8 mouse cellular contexts compared by ENCODE assay signal in genomic region chr7:99828083-99828570, GRCm38 (mm10). TPM values are rescaled to one million over a fixed set of nuclear protein-coding genes. Genes with fewer than 3 reads are reported as not detected.
DNase-seq lines count a peak whose midpoint lies in the region; ATAC-seq lines count a peak whose summit lies in the region.

TSS of gene Neu3 (minus strand) at chr7:99828417.

- H3K9ac ChIP-seq in hindbrain, embryonic 15.5 days: peak within 1 kb of the TSS; percentile 26; the same call in 1 of the 2 replicates

- no peaks in the 10 kb centered on the region for H3K36me3 ChIP-seq in hindbrain, embryonic 15.5 days

- no peaks in the 10 kb centered on the region for H3K9me3 ChIP-seq in hindbrain, embryonic 15.5 days

- under 1% methylated on average over 26 of the region's 26 CpGs for WGBS in hindbrain, embryonic 15.5 days

- ATAC-seq in hindbrain, embryonic 15.5 days (ENCODE audit: low FRiP score, low read depth): peak; percentile 96

- H3K4me3 ChIP-seq in hindbrain, embryonic 15.5 days: peak within 1 kb of the TSS; percentile 40

- H3K4me2 ChIP-seq in hindbrain, embryonic 15.5 days: peak within 1 kb of the TSS; percentile 56

- peak within 1 kb of the TSS; percentile 54; the same call in 1 of the 2 replicates for H3K27ac ChIP-seq in hindbrain, embryonic 15.5 days (replicated peaks)

- no peaks in the 10 kb centered on the region; the same call in 1 of the 2 replicates for H3K4me1 ChIP-seq in hindbrain, embryonic 15.5 days (replicated peaks)

- DNase-seq in T-cell, adult 2 months (ENCODE audit: low spot score): peak; percentile 92
- peak; percentile 91 to 94 for DNase-seq in cerebellum, postnatal 36 days
- peak; percentile 88 to 89 for DNase-seq in frontal cortex, postnatal 36 days (ENCODE audit: low spot score in 2 of 2)
- peak; percentile 79 for DNase-seq in left cerebral cortex, adult 11 months (ENCODE audit: low spot score)
- peak; percentile 96 to 97 for DNase-seq in lung, postnatal 4 days
- peak; percentile 64 for DNase-seq in retina, postnatal 7 days (ENCODE audit: low read depth, low spot score)
- peak; percentile 80 for DNase-seq in urinary bladder, adult 2 months (ENCODE audit: low spot score)

- no peaks in the 10 kb centered on the region for H3K27me3 ChIP-seq in hindbrain, embryonic 15.5 days

RNA-seq across cellular contexts. Expression of gene Neu3, which starts in this region (rescaled TPM):
- polyA plus RNA-seq in hindbrain, embryonic 15.5 days (2015; fragmentation: Nextera tagmentation; extraction: Ambion mirVana): 1.6 and 2.1 TPM in 2 replicates
- polyA plus RNA-seq in urinary bladder, adult 2 months (2012; rRNA removed): 5.9 and 6.2 TPM in 2 replicates

Comparison
In these comparisons a context has a peak if more than half of its experiments do, and no peak if none do; other contexts are left out.
1. Peak in every context shown above with its lines: DNase-seq, ATAC-seq, H3K4me3 ChIP-seq and H3K27ac ChIP-seq.